Mouse (Mus musculus): ENCODE results near the gene Snx11. TPM values are rescaled to one million over a fixed set of nuclear protein-coding genes. Genes with fewer than 3 reads are reported as not detected.

Gene Snx11
- polyA plus RNA-seq, 1 experiment from 2014 or later: 15.3 TPM

GRCm38 (mm10) chr11:96761984-96762383 lies 15.4 kb downstream of the Snx11 start:
- Histone ChIP-seq H3K36me3 (ENCODE audit: control insufficient read depth, insufficient read depth, low read length) (no peaks in the 10 kb centered on the region), H3K9me3 (ENCODE audit: control insufficient read depth, low read length) (no peaks in the 10 kb centered on the region), H3K4me2 (no peak overlapping the region), H3K9ac (ENCODE audit: low read length) (no peak overlapping the region), H3K4me1 (ENCODE audit: control insufficient read depth, insufficient read depth, low read length) (peaks cover 16% of the 10 kb centered on the region), H3K27ac (ENCODE audit: low read depth, low read length) (no peak overlapping the region), H3K27me3 (ENCODE audit: control insufficient read depth, insufficient read depth, low read length) (no peaks in the 10 kb centered on the region), H3K4me3 (ENCODE audit: low read depth, low read length) (no peak overlapping the region)
- DNase-seq (ENCODE audit: low spot score, missing footprints) (no peak), ATAC-seq (ENCODE audit: low FRiP score) (no peak)
- 77% methylated on average over 7 of the region's 7 CpGs for WGBS

GRCm38 (mm10) chr11:96760042-96760441 lies 17.3 kb downstream of the Snx11 start:
- ATAC-seq (ENCODE audit: low FRiP score) (no peak), DNase-seq (ENCODE audit: low spot score, missing footprints) (peak; percentile 89)
- H3K4me1 ChIP-seq (ENCODE audit: control insufficient read depth, insufficient read depth, low read length): peaks cover 7% of the 10 kb centered on the region
- H3K36me3 ChIP-seq (ENCODE audit: control insufficient read depth, insufficient read depth, low read length): no peaks in the 10 kb centered on the region
- no peaks in the 10 kb centered on the region for H3K9me3 ChIP-seq (ENCODE audit: control insufficient read depth, low read length)
- H3K27me3 ChIP-seq (ENCODE audit: control insufficient read depth, insufficient read depth, low read length): no peaks in the 10 kb centered on the region
- no peak overlapping the region for H3K4me3 ChIP-seq (ENCODE audit: low read depth, low read length)
- no peak overlapping the region for H3K27ac ChIP-seq (ENCODE audit: low read depth, low read length)
- 52% methylated on average over 3 of the region's 3 CpGs for WGBS
- no peak overlapping the region for H3K9ac ChIP-seq (ENCODE audit: low read length)
- no peak overlapping the region for H3K4me2 ChIP-seq

- Histone ChIP-seq H3K27me3 (ENCODE audit: control insufficient read depth, insufficient read depth, low read length) (no peaks in the 10 kb centered on the region), H3K36me3 (ENCODE audit: control insufficient read depth, insufficient read depth, low read length) (no peaks in the 10 kb centered on the region), H3K9me3 (ENCODE audit: control insufficient read depth, low read length) (no peaks in the 10 kb centered on the region), H3K4me3 (ENCODE audit: low read depth, low read length) (no peak overlapping the region), H3K4me1 (ENCODE audit: control insufficient read depth, insufficient read depth, low read length) (no peaks in the 10 kb centered on the region), H3K9ac (ENCODE audit: low read length) (no peak overlapping the region), H3K27ac (ENCODE audit: low read depth, low read length) (no peak overlapping the region), H3K4me2 (no peak overlapping the region)
- WGBS: 81% methylated on average over 5 of the region's 5 CpGs
- ATAC-seq (ENCODE audit: low FRiP score) (no peak), DNase-seq (ENCODE audit: low spot score, missing footprints) (no peak)
Observed at GRCm38 (mm10) chr11:96758402-96758801, 19.0 kb downstream of the Snx11 start.

- no peak overlapping the region for H3K27ac ChIP-seq (ENCODE audit: low read depth, low read length)
- 63% methylated on average over 4 of the region's 4 CpGs for WGBS
- no peaks in the 10 kb centered on the region for H3K36me3 ChIP-seq (ENCODE audit: control insufficient read depth, insufficient read depth, low read length)
- H3K4me1 ChIP-seq (ENCODE audit: control insufficient read depth, insufficient read depth, low read length): no peaks in the 10 kb centered on the region
- no peaks in the 10 kb centered on the region for H3K9me3 ChIP-seq (ENCODE audit: control insufficient read depth, low read length)
- H3K27me3 ChIP-seq (ENCODE audit: control insufficient read depth, insufficient read depth, low read length): no peaks in the 10 kb centered on the region
- DNase-seq (ENCODE audit: low spot score, missing footprints): no peak
- H3K4me2 ChIP-seq: no peak overlapping the region
- no peak overlapping the region for H3K4me3 ChIP-seq (ENCODE audit: low read depth, low read length)
- no peak for ATAC-seq (ENCODE audit: low FRiP score)
- no peak overlapping the region for H3K9ac ChIP-seq (ENCODE audit: low read length)
Observed at GRCm38 (mm10) chr11:96757421-96757820, 19.9 kb downstream of the Snx11 start.

GRCm38 (mm10) chr11:96755298-96755697 lies 22.1 kb downstream of the Snx11 start:
- H3K4me1 ChIP-seq (ENCODE audit: control insufficient read depth, insufficient read depth, low read length): no peaks in the 10 kb centered on the region
- no peaks in the 10 kb centered on the region for H3K27me3 ChIP-seq (ENCODE audit: control insufficient read depth, insufficient read depth, low read length)
- no peaks in the 10 kb centered on the region for H3K36me3 ChIP-seq (ENCODE audit: control insufficient read depth, insufficient read depth, low read length)
- H3K27ac ChIP-seq (ENCODE audit: low read depth, low read length): no peak overlapping the region
- WGBS: 98% methylated on average over 2 of the region's 2 CpGs
- no peak for DNase-seq (ENCODE audit: low spot score, missing footprints)
- no peaks in the 10 kb centered on the region for H3K9me3 ChIP-seq (ENCODE audit: control insufficient read depth, low read length)
- no peak overlapping the region for H3K4me3 ChIP-seq (ENCODE audit: low read depth, low read length)
- ATAC-seq (ENCODE audit: low FRiP score): no peak
- no peak overlapping the region for H3K9ac ChIP-seq (ENCODE audit: low read length)
- H3K4me2 ChIP-seq: no peak overlapping the region

GRCm38 (mm10) chr11:96747555-96747954 lies 29.8 kb downstream of the Snx11 start:
- Histone ChIP-seq H3K27me3 (ENCODE audit: control insufficient read depth, insufficient read depth, low read length) (no peaks in the 10 kb centered on the region), H3K4me1 (ENCODE audit: control insufficient read depth, insufficient read depth, low read length) (peaks cover 14% of the 10 kb centered on the region), H3K36me3 (ENCODE audit: control insufficient read depth, insufficient read depth, low read length) (no peaks in the 10 kb centered on the region), H3K4me3 (ENCODE audit: low read depth, low read length) (no peak overlapping the region), H3K4me2 (no peak overlapping the region), H3K9me3 (ENCODE audit: control insufficient read depth, low read length) (no peaks in the 10 kb centered on the region), H3K9ac (ENCODE audit: low read length) (no peak overlapping the region), H3K27ac (ENCODE audit: low read depth, low read length) (no peak overlapping the region)
- WGBS: 30% methylated on average over 3 of the region's 3 CpGs
- DNase-seq (ENCODE audit: low spot score, missing footprints): no peak
- no peak for ATAC-seq (ENCODE audit: low FRiP score)

GRCm38 (mm10) chr11:96746648-96747047 lies 30.7 kb downstream of the Snx11 start:
- H3K9ac ChIP-seq (ENCODE audit: low read length): no peak overlapping the region
- H3K36me3 ChIP-seq (ENCODE audit: control insufficient read depth, insufficient read depth, low read length): no peaks in the 10 kb centered on the region
- H3K27ac ChIP-seq (ENCODE audit: low read depth, low read length): no peak overlapping the region
- H3K4me3 ChIP-seq (ENCODE audit: low read depth, low read length): no peak overlapping the region
- ATAC-seq (ENCODE audit: low FRiP score): no peak
- no peaks in the 10 kb centered on the region for H3K9me3 ChIP-seq (ENCODE audit: control insufficient read depth, low read length)
- WGBS: 74% methylated on average over 6 of the region's 6 CpGs
- H3K27me3 ChIP-seq (ENCODE audit: control insufficient read depth, insufficient read depth, low read length): no peaks in the 10 kb centered on the region
- DNase-seq (ENCODE audit: low spot score, missing footprints): no peak
- H3K4me1 ChIP-seq (ENCODE audit: control insufficient read depth, insufficient read depth, low read length): peaks cover 24% of the 10 kb centered on the region
- no peak overlapping the region for H3K4me2 ChIP-seq

- peaks cover 40% of the 10 kb centered on the region for H3K4me1 ChIP-seq (ENCODE audit: control insufficient read depth, insufficient read depth, low read length)
Observed at GRCm38 (mm10) chr11:96743891-96744290, 33.5 kb downstream of the Snx11 start.

GRCm38 (mm10) chr11:96743000-96743399 lies 34.4 kb downstream of the Snx11 start:
- Histone ChIP-seq H3K9ac (ENCODE audit: low read length) (no peak overlapping the region), H3K4me1 (ENCODE audit: control insufficient read depth, insufficient read depth, low read length) (peaks cover 43% of the 10 kb centered on the region)

More at GRCm38 (mm10) chr11:96743891-96744290, 33.5 kb downstream of the Snx11 start:
- Histone ChIP-seq H3K9ac (ENCODE audit: low read length) (no peak overlapping the region), H3K36me3 (ENCODE audit: control insufficient read depth, insufficient read depth, low read length) (no peaks in the 10 kb centered on the region), H3K27ac (ENCODE audit: low read depth, low read length) (peak overlapping the region; percentile 62; the same call in 1 of the 2 replicates), H3K9me3 (ENCODE audit: control insufficient read depth, low read length) (no peaks in the 10 kb centered on the region), H3K4me3 (ENCODE audit: low read depth, low read length) (no peak overlapping the region), H3K27me3 (ENCODE audit: control insufficient read depth, insufficient read depth, low read length) (no peaks in the 10 kb centered on the region), H3K4me2 (no peak overlapping the region)
- 80% methylated on average over 4 of the region's 4 CpGs for WGBS
- DNase-seq (ENCODE audit: low spot score, missing footprints) (no peak), ATAC-seq (ENCODE audit: low FRiP score) (no peak)

More at GRCm38 (mm10) chr11:96743000-96743399, 34.4 kb downstream of the Snx11 start:
- ATAC-seq (ENCODE audit: low FRiP score) (no peak), DNase-seq (ENCODE audit: low spot score, missing footprints) (no peak)
- no peak overlapping the region; the same call in 1 of the 2 replicates for H3K4me2 ChIP-seq
- no peaks in the 10 kb centered on the region for H3K36me3 ChIP-seq (ENCODE audit: control insufficient read depth, insufficient read depth, low read length)
- peak overlapping the region; percentile 62; the same call in 1 of the 2 replicates for H3K27ac ChIP-seq (ENCODE audit: low read depth, low read length)
- no peaks in the 10 kb centered on the region for H3K9me3 ChIP-seq (ENCODE audit: control insufficient read depth, low read length)
- H3K27me3 ChIP-seq (ENCODE audit: control insufficient read depth, insufficient read depth, low read length): no peaks in the 10 kb centered on the region
- WGBS: 48% methylated on average over 11 of the region's 11 CpGs
- no peak overlapping the region for H3K4me3 ChIP-seq (ENCODE audit: low read depth, low read length)
